Mouse (Mus musculus) left cerebral cortex, postnatal 36 days (tissue): ENCODE results near the gene Dennd4c. TPM values are rescaled to one million over a fixed set of nuclear protein-coding genes. Genes with fewer than 3 reads are reported as not detected.

Experiments used
- DNase-seq, 2 experiments: peaks; one replicate each; pipeline ENCODE4 v3.0.0; 2021 to 2022; ENCODE audit warnings: low spot score in 2 of 2, mixed read lengths in 1 of 2
- intact Hi-C: fragments of 180-260 bp; cut with DNase I; formaldehyde crosslinking; loops from one replicate; pipeline ENCODE4 v1.15.1; 2025
- total RNA-seq, 2 experiments: library from RNA; stranded (reverse); gene quantifications; 2 replicates each; pipeline ENCODE4 v1.2.3; 2021

The Dennd4c gene
- total RNA-seq: 10 to 100 TPM; 10.5 TPM

GRCm38 (mm10) chr4:86748336-86749291 is at the start of gene Dennd4c:
Dennd4c (plus strand) TSS chr4:86748555.
- DNase-seq: peak; percentile 83 to 85
- intact Hi-C loops: no loop called here

- intact Hi-C loops: loop anchor here (5.0 kb wide), 2 partner anchors 87 to 122 kb away; partner anchors contain the start of genes Haus6 and Rraga
Measured at GRCm38 (mm10) chr4:86699161-86699865, 49.0 kb upstream of the Dennd4c start.

GRCm38 (mm10) chr4:86708801-86709200 is 39.6 kb upstream of the Dennd4c start:
- intact Hi-C loops: no loop called here
- no peak for DNase-seq

More at GRCm38 (mm10) chr4:86699161-86699865, 49.0 kb upstream of the Dennd4c start:
- no peak for DNase-seq

- DNase-seq: no peak
- intact Hi-C loops: no loop called here
Measured at GRCm38 (mm10) chr4:86710034-86710650, 38.2 kb upstream of the Dennd4c start.

GRCm38 (mm10) chr4:86710666-86711215 is 37.6 kb upstream of the Dennd4c start:
- intact Hi-C loops: no loop called here
- no peak for DNase-seq

- intact Hi-C loops: no loop called here
- DNase-seq: peak; percentile 52 to 62
Measured at GRCm38 (mm10) chr4:86712751-86713195, 35.6 kb upstream of the Dennd4c start.

- DNase-seq: no peak
- intact Hi-C loops: no loop called here
Measured at GRCm38 (mm10) chr4:86713518-86713917, 34.8 kb upstream of the Dennd4c start.

GRCm38 (mm10) chr4:86715341-86715740 is 33.0 kb upstream of the Dennd4c start:
- DNase-seq: no peak
- intact Hi-C loops: no loop called here

GRCm38 (mm10) chr4:86717176-86717575 is 31.2 kb upstream of the Dennd4c start:
- intact Hi-C loops: no loop called here
- DNase-seq: no peak

GRCm38 (mm10) chr4:86718878-86719577 is 29.3 kb upstream of the Dennd4c start:
- no peak for DNase-seq
- intact Hi-C loops: no loop called here

GRCm38 (mm10) chr4:86721856-86722358 is 26.4 kb upstream of the Dennd4c start:
- intact Hi-C loops: no loop called here
- no peak for DNase-seq

GRCm38 (mm10) chr4:86725175-86725574 is 23.2 kb upstream of the Dennd4c start:
- DNase-seq: no peak
- intact Hi-C loops: no loop called here

GRCm38 (mm10) chr4:86726141-86726540 is 22.2 kb upstream of the Dennd4c start:
- intact Hi-C loops: no loop called here
- DNase-seq: no peak

- no peak for DNase-seq
- intact Hi-C loops: no loop called here
Measured at GRCm38 (mm10) chr4:86729829-86730228, 18.5 kb upstream of the Dennd4c start.

- DNase-seq: no peak
- intact Hi-C loops: no loop called here
Measured at GRCm38 (mm10) chr4:86734088-86734841, 14.1 kb upstream of the Dennd4c start.

- intact Hi-C loops: no loop called here
Measured at GRCm38 (mm10) chr4:86739308-86739993, 8.9 kb upstream of the Dennd4c start.

GRCm38 (mm10) chr4:86749361-86749841 is 1.0 kb downstream of the Dennd4c start:
- intact Hi-C loops: no loop called here
- DNase-seq: peak; percentile 11 to 15

More at GRCm38 (mm10) chr4:86739308-86739993, 8.9 kb upstream of the Dennd4c start:
- DNase-seq: no peak
